Mouse (Mus musculus): ENCODE results near the gene St6galnac6.

St6galnac6 gene

DNA sequence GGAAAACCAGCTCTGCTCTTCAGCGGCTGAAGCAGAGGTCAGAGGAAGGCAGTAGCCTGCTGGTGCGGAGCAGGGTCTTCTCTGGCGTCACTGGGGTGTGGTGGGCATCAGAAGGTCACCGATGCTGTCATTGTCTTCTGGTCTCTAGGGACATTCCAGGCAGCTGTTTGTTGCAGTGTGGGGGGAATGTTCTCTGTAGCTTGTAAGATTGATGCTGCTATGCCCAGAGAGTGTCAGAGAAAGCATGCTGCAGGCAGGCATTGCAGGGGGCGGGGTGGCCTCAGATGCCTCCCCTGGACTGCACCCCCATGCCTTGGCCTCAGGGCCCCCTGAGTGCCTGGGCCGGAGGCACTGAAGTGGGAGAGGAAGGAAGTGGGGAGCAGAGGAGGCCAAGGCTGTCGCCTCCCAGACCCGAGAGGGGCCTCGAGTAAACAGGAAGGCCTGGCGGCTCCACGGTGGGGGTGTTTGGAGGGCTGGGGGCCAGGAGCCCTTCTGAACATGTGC is 38.3 kb downstream of the St6galnac6 start:
- DNase-seq (ENCODE audit: low read depth, low spot score), result no peak

DNA sequence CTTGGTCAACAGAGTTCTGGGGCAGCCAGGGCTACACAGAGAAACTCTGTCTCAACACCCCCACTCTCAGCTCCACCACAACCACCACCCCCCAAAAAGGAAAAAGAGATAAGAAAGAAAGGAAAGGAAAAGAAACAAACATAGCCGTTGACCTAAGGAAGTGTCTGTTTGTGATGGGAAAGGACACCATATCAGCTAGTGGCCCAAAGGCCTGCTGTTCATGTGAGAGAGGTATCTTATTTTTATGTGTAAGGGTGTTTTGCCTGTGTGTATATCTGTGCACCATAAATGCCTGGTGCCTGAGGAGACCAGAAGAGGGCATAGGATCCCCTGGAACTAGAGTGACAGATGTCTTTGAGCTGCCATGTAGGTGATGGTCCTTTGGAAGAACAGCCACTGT is 40.1 kb downstream of the St6galnac6 start:
- no peak for DNase-seq (ENCODE audit: low read depth, low spot score)

DNA sequence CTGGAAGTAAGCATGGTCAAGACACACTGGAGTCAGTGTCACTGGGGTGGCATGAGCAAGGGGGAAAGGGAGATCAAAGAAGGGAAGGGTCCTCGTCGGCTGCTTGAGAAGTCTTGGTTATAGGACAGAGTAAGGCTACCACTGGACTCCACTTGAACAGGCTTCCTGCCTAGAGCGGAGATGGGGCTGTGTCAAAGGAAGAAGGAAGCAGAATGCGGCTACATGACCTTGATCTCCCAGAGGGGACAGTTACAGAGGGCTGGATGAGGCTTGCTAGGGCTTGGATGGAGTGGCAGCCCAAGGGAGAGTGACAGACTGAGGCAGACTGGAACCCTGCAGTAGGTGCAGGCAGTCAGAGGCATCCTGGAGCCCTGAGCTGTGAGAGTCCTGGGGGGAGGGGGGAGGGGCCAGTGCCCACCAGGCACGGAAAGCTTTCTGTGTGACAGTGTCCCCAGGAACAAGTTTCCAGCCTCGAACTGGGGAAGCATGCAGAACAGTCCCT is 41.1 kb downstream of the St6galnac6 start:
- DNase-seq (ENCODE audit: low read depth, low spot score), result no peak

DNA sequence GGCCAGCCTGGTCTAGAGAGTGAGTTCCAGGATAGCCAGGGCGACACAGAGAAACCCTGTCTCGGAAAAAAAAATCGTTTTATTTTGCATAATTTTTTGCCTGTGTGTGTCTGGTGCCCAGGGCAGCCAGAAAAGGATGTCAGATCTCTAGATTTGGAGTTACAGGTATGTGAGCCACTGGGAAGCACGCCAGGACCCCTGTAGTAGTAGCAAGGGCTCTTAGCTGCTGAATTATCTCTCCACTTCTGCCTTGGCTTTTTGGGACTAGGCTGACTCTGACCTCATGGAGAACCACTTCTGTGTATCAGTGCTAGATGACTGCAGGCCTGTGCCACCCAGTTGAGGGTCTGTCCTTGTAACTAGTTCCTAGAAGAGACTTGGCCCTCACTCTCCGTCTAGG is 42.3 kb downstream of the St6galnac6 start:
- DNase-seq (ENCODE audit: low read depth, low spot score), result no peak

DNA sequence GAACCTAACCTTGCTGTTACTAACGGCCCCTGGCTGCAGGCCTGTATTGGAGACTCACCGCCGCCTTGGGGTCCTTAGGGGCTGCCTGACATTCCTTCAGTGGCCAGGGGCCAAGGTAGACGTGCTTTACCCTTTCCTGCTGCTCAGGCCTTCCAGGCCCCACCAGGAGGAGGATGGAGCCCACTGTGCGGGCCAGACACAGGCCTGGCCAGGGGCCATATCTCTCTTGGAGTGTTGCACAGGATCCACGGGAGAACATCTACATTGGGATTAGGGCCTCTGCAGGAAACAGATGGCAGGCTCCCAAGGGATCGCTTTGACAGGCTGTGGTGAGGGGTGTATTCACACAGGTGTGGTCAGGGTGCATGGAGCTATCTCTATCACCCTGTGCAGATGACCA is 43.3 kb downstream of the St6galnac6 start:
- no peak for DNase-seq (ENCODE audit: low read depth, low spot score)

DNA sequence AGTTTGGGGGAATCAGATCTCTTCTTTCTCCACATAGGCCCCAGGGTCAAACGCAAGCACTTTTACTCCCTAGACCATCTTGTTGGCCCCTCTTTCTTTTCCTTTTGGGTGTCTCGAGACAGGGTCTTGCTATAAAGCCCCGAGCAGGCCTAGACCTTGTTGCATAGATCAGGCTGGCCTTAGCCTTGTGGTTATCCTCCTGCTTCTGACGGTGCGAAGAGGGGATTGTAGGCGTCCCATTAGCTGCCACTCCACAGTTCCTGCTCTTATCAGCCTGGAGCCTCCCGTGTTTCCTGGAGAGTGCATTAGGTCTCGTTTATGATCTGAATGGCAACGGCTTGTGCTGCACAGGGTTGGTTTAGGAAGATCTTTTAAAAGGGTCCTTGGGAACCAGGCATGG is 44.6 kb downstream of the St6galnac6 start:
- DNase-seq (ENCODE audit: low read depth, low spot score), result no peak

DNA sequence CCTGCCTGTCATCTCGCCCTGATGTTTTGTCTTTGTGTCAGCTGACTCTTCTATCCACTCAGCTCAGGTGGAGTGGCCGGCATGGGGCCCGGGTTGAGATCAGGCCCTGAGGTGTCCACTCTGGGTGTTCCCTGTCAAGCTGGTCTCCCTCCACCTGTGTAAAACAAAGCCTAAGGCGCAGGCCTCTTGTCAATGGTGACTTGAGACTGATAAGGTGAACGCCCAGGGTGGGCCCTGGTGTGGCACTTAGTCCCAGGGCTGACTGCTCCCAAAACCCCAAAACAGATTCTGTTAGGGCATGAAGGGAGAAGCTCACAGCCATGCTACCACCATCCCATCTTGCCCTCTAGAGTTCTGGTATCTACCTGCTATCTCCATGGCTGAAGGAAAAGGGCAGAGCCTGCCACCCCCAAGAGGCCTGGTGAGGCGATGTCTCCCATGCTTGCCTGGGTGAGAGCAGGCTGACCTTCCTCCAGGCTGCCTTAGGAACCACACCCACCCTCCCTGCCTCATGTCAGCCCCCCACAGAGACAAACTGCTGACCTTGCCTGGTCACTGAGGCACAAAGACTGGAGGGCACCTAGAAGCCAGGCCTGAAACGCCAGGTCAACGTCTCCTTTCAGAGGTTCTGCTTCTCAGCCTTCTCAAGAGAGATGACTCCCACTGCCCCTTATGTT is 45.4 kb downstream of the St6galnac6 start:
- DNase-seq (ENCODE audit: low read depth, low spot score), result no peak

DNA sequence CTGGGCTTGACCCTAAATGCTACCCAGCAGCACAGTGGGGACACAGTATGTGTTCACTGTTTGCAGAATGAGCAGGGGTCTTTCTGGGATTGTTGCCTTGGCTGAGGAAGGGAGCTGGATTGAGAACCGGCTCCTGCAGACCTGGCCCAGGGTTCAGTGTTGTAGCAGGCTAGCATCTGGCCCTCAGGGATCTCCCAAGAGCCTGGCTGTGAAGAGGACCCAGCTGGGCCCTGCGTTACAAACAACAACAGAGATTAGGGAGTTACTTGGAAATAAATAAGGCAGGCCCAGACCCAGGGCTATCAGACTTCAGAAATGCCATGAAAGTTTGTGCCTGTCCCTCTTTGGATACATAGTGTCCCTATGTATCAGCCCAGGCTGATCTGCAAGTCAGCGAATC is 46.1 kb downstream of the St6galnac6 start:
- no peak for DNase-seq (ENCODE audit: low read depth, low spot score)

DNA sequence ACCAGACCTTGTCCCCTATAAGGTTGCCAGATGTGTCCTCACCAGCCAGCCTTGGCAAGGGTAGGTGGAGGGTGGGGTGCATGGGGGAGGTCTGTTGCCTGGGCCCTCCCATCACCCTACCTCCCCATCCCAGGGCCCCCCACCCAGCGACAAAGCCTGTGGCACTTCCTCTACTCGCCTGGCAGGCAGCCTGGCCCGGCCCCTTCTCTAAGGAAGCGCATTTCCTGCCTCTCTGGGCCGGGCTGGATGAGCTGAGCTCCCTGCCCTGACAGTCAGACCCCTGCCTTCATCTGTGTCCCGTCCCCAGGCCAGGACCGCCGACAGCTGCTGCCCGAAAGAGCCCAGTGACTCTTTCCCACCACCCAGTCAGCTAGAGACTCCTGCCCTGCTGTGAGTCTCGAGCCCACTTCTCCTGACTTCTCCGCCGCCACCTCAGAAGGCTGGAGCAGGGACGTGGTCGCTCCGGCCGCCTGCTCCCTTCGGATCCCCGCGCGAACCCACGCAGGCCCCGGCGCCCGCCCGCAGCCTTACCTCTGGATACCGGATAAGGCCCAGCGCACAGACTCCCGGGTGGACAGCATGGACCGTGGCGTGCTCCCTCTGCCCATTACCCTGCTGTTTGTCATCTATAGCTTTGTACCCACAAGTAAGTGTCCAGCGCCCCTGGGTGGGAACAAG is 47.0 kb downstream of the St6galnac6 start, which contains the start of gene Eng:
Gene Eng (plus strand): TSS at position 217 of the 678 bp plus-strand sequence.
- DNase-seq (ENCODE audit: low read depth, low spot score), result no peak

DNA sequence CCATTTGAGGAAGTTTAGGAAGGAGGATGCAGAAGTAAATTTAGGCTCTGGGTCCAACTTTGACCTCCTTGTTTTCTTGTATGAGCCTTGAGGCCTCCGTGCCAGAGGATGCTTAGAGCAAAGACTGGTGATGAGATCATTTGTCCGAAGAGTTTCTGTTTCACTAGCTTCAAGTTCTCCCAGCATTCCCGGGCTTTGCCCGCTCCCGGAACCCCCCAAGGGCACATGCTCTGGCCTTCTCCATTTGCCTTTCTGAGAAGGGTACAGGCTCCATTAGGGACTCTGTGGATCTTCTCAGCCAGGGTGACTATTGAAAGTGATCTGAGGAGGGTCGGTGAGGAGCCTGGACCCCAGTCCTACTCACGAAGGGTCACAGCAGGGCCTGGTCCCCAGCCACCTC is 47.9 kb downstream of the St6galnac6 start:
- DNase-seq (ENCODE audit: low read depth, low spot score), result no peak

DNA sequence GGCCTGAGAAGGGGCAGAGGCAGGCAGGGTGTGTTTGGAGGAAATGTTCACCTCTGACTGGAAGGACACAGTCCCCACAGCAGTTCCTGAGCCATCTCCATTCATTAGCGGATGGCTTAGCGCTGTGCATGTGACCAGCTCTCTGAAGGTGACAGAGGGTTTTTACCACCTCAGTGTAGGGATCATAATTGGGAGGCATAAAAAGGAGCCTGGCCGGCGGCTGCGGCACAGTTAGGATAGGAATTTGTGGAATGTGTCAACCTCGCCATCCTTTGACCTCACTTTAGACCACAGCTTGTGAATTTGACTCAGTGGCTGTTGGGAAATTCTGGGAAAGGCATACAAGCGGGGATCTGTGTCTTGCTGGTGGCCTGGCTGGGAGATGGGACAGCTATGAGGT is 54.3 kb downstream of the St6galnac6 start:
- no peak for DNase-seq (ENCODE audit: low read depth, low spot score)

DNA sequence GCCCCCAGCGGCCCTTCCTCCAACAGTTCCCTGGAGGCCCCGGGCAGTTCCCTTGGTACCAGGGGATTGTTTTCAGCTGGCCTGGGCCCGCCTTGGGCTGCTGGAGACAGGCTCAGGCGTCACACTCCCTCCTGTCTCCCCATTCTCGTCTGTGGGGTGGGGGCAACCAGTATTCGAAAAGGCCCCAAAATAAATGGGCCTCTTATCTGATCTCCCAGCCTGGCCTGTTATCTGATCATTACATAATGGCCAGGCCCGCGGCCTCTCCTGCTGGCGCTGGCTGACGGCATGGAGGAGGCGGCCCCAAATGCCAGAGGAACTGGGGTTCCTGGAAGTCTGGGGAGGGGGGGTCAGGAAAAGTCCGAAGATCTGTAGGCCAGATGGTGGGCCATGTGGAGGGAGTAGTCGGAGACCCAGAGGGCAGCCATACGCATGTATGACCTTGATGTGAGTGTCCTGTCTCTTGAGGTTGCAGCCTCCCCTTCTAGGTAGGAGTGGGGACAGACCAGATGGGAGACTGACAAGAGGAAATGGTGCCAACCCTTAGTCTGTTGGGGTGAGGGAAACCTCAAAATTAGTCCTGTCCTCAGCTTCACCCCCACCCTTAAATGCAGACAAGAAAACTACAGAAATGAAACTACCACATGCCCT is 55.4 kb downstream of the St6galnac6 start:
- DNase-seq (ENCODE audit: low read depth, low spot score), result no peak

DNA sequence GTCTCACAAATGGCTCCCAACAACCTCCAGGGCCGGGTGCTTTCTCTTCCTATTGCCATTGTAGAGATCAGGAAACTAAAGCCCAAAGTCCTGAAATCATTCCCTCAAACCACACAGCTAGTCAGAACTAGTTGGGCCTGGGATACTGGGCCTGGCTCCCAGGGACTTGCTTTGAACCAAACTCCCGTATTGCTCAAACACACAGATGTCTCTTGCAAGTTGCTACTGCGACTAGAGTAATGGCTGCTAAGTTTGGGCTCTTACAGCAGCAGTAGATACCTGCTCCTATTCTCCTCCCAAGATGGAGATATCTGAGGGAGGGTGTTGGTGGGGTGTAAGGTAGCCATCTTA is 55.9 kb downstream of the St6galnac6 start:
- no peak for DNase-seq (ENCODE audit: low read depth, low spot score)

DNA sequence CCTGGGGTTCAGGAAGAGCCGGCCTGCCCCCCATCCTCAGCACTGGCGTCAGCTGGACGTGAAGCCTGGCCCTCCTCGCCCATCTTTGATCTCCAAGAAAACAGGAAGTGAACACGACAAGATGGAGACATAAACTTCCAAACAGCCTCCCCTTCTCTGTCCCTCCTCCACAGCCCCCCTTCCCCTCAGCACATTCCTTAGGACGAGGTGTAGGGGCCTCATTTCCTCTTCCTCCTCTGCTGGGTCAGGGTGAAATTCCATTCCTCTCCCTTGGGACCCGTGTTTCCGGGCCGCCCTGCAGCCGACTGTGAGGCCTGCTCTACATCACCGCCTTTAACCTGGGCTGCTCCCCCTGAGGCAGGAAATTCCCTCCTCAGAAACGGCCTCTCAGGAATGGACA is 56.3 kb downstream of the St6galnac6 start:
- DNase-seq (ENCODE audit: low read depth, low spot score), result no peak

DNA sequence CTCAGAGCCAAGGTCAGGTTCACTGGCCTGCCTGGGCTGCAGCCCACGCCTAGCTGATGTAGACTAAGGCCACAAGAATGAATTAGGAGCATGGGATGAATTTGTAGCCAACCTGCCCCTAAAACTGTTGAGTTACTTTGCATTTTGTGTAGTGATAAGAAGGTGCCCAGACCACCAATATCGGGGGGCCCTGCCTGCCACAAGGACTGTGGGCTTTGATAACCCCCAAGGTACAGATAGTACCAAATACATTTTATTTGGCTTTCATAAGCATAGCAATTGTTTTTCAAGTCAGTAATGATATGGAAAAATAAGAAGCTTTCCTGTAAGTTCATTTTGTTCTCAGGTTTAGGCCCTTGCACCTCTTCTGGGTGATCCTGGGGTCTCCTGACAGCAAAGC is 59.4 kb downstream of the St6galnac6 start:
- DNase-seq (ENCODE audit: low read depth, low spot score), result no peak

DNA sequence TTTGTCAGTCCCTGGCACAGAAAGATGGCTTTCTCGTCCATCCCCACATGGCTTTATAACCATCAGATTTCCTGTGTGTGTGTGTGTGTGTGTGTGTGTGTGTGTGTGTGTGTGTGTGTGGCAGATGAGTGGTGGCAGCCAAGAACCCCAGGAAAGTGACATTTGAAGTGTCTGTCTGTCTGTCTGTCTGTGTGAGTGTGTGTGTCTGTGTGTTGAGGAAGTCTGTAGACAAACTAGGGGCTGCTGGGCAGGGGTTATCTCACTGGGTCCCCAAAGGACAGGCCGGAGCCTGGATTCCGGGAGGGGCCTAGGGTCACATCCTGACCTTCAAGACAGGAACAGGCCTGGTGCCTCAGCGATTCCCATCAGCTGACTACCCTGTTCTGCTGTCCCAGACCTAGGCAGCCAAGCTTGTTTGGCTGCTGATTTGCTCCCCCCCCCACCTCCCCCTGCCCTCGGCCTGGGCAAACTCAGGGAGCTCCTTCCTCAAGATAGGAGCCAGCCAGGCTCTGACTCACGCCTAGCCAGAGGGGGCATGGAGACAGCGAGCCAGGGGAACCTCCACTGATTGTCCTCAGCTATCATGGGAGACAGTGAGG is 62.1 kb downstream of the St6galnac6 start:
- no peak for DNase-seq (ENCODE audit: low read depth, low spot score)

DNA sequence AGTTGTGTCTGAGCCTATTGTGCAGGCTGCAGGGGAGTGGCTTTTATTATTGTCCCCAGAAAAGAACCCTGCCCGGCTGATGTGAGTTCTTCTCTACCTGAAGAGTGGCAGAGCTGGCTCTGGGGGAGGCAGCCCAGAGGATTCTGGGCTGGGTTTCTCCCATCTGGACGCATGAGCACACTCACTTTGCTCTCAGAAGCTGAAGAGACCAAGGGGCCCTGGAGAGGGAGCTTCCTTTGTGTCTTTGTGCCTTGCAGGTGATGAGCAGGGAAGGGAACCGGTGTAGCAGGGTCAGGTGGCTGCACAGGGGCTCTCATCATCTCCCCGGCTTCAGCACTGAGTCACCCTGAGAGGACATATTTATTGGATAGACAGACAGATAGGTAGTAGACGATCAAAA is 62.8 kb downstream of the St6galnac6 start:
- DNase-seq (ENCODE audit: low read depth, low spot score), result no peak

DNA sequence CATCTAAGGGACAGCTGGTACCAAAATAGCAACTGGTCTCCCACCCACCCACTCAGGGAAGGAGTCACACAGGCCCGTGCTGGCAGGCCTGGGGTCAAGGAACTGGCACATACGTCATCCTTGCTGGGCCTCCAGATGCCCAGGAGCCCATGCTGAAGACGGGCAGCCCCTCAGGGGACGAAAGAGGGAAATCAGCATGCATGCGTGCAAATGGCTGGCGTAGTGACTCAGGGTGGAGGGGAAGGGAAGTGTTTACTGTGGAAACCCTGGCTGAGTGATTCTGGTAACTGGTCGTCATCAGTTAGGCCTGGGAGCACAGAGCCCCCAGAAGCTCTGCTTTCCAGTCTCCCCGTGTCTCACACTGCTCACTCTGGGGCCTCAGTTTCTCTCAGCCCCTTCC is 65.8 kb downstream of the St6galnac6 start:
- no peak for DNase-seq (ENCODE audit: low read depth, low spot score)

DNA sequence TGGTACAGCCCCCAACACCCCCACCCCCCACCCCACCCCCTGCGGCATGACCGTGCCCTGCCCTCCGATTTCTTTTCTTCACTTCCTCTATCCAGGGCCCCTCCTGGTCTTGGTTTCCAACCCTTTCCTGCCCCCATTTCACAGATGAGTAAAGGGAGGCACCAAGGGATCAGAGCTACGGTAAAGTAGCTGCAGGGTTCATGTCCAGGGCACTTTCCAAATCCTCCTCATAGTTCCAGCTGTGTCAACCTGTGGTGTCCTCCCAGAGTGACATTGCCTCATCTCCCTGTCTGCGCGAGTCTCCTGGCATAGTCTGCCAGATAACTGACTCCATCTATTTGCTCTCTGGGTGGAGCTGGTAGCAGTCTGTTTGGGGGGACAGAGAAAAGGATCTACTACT is 66.3 kb downstream of the St6galnac6 start:
- DNase-seq (ENCODE audit: low read depth, low spot score), result no peak

DNA sequence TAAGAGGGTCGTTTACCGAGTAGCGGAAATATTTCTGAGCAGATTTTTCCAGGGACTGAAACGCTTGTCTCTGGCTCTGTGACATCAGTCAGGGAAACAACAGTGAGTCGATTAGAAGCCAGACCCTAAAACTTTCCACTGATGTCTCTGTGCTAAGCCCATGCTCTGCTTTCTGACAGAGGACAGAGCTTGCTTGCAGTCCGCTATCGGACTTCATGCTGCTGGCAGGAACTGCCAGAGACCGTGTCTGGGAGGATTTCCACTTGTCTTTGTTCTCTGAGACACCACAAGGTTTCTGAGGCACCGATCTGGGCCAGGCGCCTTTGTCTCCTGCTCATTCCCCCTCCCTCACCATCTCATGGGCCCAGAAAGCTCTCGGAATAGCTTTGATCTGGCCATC is 68.3 kb downstream of the St6galnac6 start:
- DNase-seq (ENCODE audit: low read depth, low spot score), result no peak

DNA sequence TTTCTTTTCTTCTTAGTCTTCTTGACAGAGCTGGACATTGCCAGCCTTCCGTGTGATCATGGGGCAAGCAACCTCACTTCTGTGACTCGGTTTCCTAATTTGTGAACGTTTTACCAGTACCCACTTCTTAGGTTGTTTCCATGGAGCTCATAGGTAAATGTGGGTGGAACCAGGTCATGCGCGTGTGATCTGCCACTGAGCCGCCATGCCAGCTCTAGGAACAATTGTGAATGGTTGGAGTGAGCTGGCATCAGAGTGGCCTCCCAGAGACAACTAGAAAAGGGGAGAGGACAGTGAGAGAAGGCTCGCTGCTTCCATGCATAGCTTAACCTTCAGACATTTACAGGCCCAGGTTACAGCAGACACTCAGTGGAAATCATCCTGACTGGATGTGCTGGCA is 68.7 kb downstream of the St6galnac6 start:
- DNase-seq (ENCODE audit: low read depth, low spot score), result no peak

DNA sequence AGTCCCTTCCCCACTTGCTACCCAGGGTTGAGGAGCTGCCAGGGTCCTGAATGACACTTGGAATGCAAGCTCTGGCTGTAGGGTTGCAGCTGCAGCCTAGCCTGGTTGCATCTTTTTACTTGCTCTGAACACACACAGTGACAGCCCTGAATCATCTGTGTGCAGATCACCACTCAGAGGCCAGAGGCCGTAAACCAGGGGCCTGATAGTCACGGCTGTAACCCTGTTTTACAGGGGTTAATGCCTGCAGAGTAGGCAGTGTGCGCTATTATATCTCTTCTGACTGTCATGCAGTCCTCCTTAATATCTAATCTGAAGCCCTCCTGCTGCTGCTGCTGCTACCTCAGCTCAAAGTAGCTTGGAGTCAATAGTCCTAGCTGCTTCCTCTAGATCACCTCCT is 70.4 kb downstream of the St6galnac6 start:
- DNase-seq (ENCODE audit: low read depth, low spot score), result no peak
